Mouse (Mus musculus): Measurements from ENCODE around the gene Eef1g. TPM values are rescaled to one million over a fixed set of nuclear protein-coding genes. Genes with fewer than 3 reads are reported as not detected.
"Not testable (repeated sequence)": the region's sequence is repeated elsewhere in the genome, so short reads cannot be mapped to it uniquely, and the experiment has no call there.

The Eef1g gene
- total and polyA plus RNA-seq, 3 experiments = 237 to 955 (median 647) TPM

GRCm38 (mm10) chr19:8994813-8995607, 28.2 kb downstream of the Eef1g start:
- H3K36me3 ChIP-seq (replicated peaks) = peaks cover 9% of the 10 kb centered on the region

DNA sequence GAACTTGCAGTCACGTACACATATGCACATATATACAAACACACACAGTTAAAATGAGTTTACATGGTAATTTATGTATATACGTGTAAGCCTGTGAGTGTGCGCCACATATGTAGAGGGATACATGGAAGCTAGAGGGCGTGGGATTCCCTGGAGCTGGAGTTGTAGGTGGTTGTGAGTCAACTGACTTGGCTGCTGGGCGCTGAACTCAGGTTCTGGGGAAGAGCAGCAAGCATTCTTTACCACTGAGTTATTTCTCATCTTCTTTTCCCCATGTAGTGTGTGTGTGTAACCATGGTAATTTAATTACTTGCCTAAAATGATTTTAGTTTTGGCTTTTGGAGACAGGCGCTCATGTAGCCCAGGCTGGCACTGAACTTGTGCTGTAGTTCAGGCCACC, 29.8 kb downstream of the Eef1g start:
- peaks cover 25% of the 10 kb centered on the region for H3K36me3 ChIP-seq (replicated peaks)
- no peak for DNase-seq (ENCODE audit: low spot score)
- H3K9me3 ChIP-seq (replicated peaks) = no peaks in the 10 kb centered on the region
- no peaks in the 10 kb centered on the region; the same call in 1 of the 2 replicates for H3K27me3 ChIP-seq (ENCODE audit: insufficient read depth, low read length)
- no peak for ATAC-seq (ENCODE audit: extremely low read depth, insufficient number of reproducible peaks, low FRiP score, poor library complexity, severe bottlenecking)
- H3K4me1 ChIP-seq (ENCODE audit: insufficient read depth, low read depth, low read length) = peaks cover 68% of the 10 kb centered on the region
- TF ChIP-seq TAL1 (conservative IDR thresholded peaks at IDR 0.05; ENCODE audit: low read depth, low read length) = no peak
- H3K4me3 ChIP-seq (ENCODE audit: low read depth, low read length) = no peak overlapping the region

More at GRCm38 (mm10) chr19:8994813-8995607, 28.2 kb downstream of the Eef1g start:
- TF ChIP-seq TAL1 (conservative IDR thresholded peaks at IDR 0.05; ENCODE audit: low read depth, low read length) (no peak), GATA2 (IDR thresholded peaks at IDR 0.05; ENCODE audit: borderline replicate concordance, low read depth, low read length) (no peak), CTCF (IDR thresholded peaks at IDR 0.05; ENCODE audit: low read depth, low read length) (no peak), POLR2AphosphoS5 (IDR thresholded peaks at IDR 0.05; ENCODE audit: insufficient replicate concordance, low read depth, low read length) (no peak), GATA1 (IDR thresholded peaks at IDR 0.05; ENCODE audit: borderline replicate concordance, low read length) (no peak)
- Histone ChIP-seq H3K4me3 (ENCODE audit: low read depth, low read length) (no peak overlapping the region), H3K4me1 (ENCODE audit: insufficient read depth, low read depth, low read length) (peaks cover 81% of the 10 kb centered on the region), H3K27me3 (ENCODE audit: insufficient read depth, low read length) (no peaks in the 10 kb centered on the region; the same call in 1 of the 2 replicates), H3K9me3 (replicated peaks) (no peaks in the 10 kb centered on the region)
- ATAC-seq (ENCODE audit: extremely low read depth, insufficient number of reproducible peaks, low FRiP score, poor library complexity, severe bottlenecking) (no peak), DNase-seq (ENCODE audit: low spot score) (no peak)

DNA sequence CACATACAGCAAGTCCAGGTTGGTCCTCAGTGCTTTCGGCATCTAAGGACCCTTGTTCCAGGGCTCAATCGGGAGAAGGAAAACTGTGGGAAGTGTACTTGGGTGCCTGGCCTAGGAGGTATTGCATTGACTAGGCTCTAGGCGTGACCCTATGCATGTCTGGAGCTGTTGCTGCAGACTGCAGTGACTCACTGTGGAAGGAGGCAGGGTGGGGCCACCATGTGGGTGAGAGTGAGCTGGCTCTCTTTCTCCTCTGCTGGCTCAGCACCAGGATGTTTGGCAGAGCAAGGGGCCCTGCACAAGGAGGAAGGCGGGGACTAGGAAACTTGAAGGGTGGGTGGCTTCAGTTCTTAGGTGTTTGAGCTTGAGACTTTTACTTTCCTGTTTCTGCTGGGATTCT, 30.7 kb downstream of the Eef1g start:
- peak overlapping the region; percentile 36; the same call in 1 of the 2 replicates for H3K4me3 ChIP-seq (ENCODE audit: low read depth, low read length)
- ATAC-seq (ENCODE audit: extremely low read depth, insufficient number of reproducible peaks, low FRiP score, poor library complexity, severe bottlenecking) (peak; percentile 94), DNase-seq (ENCODE audit: low spot score) (peak; percentile 88)
- peaks cover 58% of the 10 kb centered on the region for H3K4me1 ChIP-seq (ENCODE audit: insufficient read depth, low read depth, low read length)
- peaks cover 32% of the 10 kb centered on the region for H3K36me3 ChIP-seq (replicated peaks)
- H3K9me3 ChIP-seq (replicated peaks) = no peaks in the 10 kb centered on the region
- no peaks in the 10 kb centered on the region for H3K27me3 ChIP-seq (ENCODE audit: insufficient read depth, low read length)
- TF ChIP-seq GATA1 (IDR thresholded peaks at IDR 0.05; ENCODE audit: borderline replicate concordance, low read length) (no peak), POLR2AphosphoS5 (IDR thresholded peaks at IDR 0.05; ENCODE audit: insufficient replicate concordance, low read depth, low read length) (no peak), CTCF (IDR thresholded peaks at IDR 0.05; ENCODE audit: low read depth, low read length) (no peak), GATA2 (IDR thresholded peaks at IDR 0.05; ENCODE audit: borderline replicate concordance, low read depth, low read length) (no peak)

GRCm38 (mm10) chr19:8998546-8998945, 31.7 kb downstream of the Eef1g start:
- no peaks in the 10 kb centered on the region for H3K27me3 ChIP-seq (ENCODE audit: insufficient read depth, low read length)
- ATAC-seq (ENCODE audit: extremely low read depth, insufficient number of reproducible peaks, low FRiP score, poor library complexity, severe bottlenecking) (no peak), DNase-seq (ENCODE audit: low spot score) (no peak)
- no peak overlapping the region for H3K4me3 ChIP-seq (ENCODE audit: low read depth, low read length)
- peaks cover 37% of the 10 kb centered on the region for H3K36me3 ChIP-seq (replicated peaks)
- H3K4me1 ChIP-seq (ENCODE audit: insufficient read depth, low read depth, low read length) = peaks cover 48% of the 10 kb centered on the region
- TF ChIP-seq GATA1 (IDR thresholded peaks at IDR 0.05; ENCODE audit: borderline replicate concordance, low read length) = no peak
- TF ChIP-seq TAL1 (conservative IDR thresholded peaks at IDR 0.05; ENCODE audit: low read depth, low read length) = no peak
- TF ChIP-seq POLR2AphosphoS5 (IDR thresholded peaks at IDR 0.05; ENCODE audit: insufficient replicate concordance, low read depth, low read length) = no peak
- no peak for TF ChIP-seq GATA2 (IDR thresholded peaks at IDR 0.05; ENCODE audit: borderline replicate concordance, low read depth, low read length)
- no peak for TF ChIP-seq CTCF (IDR thresholded peaks at IDR 0.05; ENCODE audit: low read depth, low read length)
- H3K9me3 ChIP-seq (replicated peaks) = no peaks in the 10 kb centered on the region

- H3K9me3 ChIP-seq (replicated peaks) = no peaks in the 10 kb centered on the region
- no peak for DNase-seq (ENCODE audit: low spot score)
- ATAC-seq (ENCODE audit: extremely low read depth, insufficient number of reproducible peaks, low FRiP score, poor library complexity, severe bottlenecking) = no peak
- H3K27me3 ChIP-seq (ENCODE audit: insufficient read depth, low read length) = no peaks in the 10 kb centered on the region
- no peak overlapping the region for H3K4me3 ChIP-seq (ENCODE audit: low read depth, low read length)
- H3K36me3 ChIP-seq (replicated peaks) = peaks cover 39% of the 10 kb centered on the region
- H3K4me1 ChIP-seq (ENCODE audit: insufficient read depth, low read depth, low read length) = peaks cover 46% of the 10 kb centered on the region
- no peak for TF ChIP-seq TAL1 (conservative IDR thresholded peaks at IDR 0.05; ENCODE audit: low read depth, low read length)
- TF ChIP-seq GATA2 (IDR thresholded peaks at IDR 0.05; ENCODE audit: borderline replicate concordance, low read depth, low read length) = no peak
- no peak for TF ChIP-seq CTCF (IDR thresholded peaks at IDR 0.05; ENCODE audit: low read depth, low read length)
- no peak for TF ChIP-seq POLR2AphosphoS5 (IDR thresholded peaks at IDR 0.05; ENCODE audit: insufficient replicate concordance, low read depth, low read length)
- no peak for TF ChIP-seq GATA1 (IDR thresholded peaks at IDR 0.05; ENCODE audit: borderline replicate concordance, low read length)
Measured at GRCm38 (mm10) chr19:8999223-8999622, 32.4 kb downstream of the Eef1g start.

DNA sequence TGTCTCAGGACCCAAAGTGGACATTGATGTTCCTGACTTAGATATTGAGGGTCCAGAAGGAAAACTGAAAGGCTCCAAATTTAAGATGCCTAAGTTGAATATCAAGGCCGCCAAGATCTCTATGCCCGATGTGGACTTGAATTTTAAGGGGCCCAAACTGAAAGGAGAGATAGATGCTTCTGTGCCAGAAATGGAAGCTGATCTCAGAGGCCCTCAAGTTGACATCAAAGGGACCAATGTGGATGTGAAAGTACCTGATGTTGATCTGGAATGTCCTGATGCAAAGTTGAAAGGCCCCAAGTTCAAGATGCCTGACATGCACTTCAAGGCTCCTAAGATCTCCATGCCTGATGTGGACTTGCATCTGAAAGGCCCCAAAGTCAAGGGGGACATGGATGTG, 40.1 kb downstream of the Eef1g start:
- not testable (repeated sequence) for H3K4me3 ChIP-seq (ENCODE audit: low read depth, low read length); ATAC-seq (ENCODE audit: extremely low read depth, insufficient number of reproducible peaks, low FRiP score, poor library complexity, severe bottlenecking); H3K27me3 ChIP-seq (ENCODE audit: insufficient read depth, low read length); H3K9me3 ChIP-seq (replicated peaks); H3K4me1 ChIP-seq (ENCODE audit: insufficient read depth, low read depth, low read length); DNase-seq (ENCODE audit: low spot score)
- H3K36me3 ChIP-seq (replicated peaks) = peaks cover 15% of the 10 kb centered on the region
